Mouse (Mus musculus) kidney, embryonic 15.5 days (tissue): Measurements from ENCODE around the gene Pdlim5. TPM values are rescaled to one million over a fixed set of nuclear protein-coding genes. Genes with fewer than 3 reads are reported as not detected.

Source experiments
- ATAC-seq: fragments of 200-750 bp; cut with Nextera tagmentation; replicated peaks from 2 replicates; pipeline ENCODE4 v1.8.0; 2017; ENCODE audit warnings: moderate TSS enrichment; ENCODE audit not compliant: low FRiP score
- H3K27ac ChIP-seq: fragments of 300-500 bp; sonication (generic); 2 replicates; pipeline ENCODE4 v1.5.1; 2015; ENCODE audit warnings: mild to moderate bottlenecking, inconsistent platforms
- H3K27me3 ChIP-seq: fragments of 300-500 bp; sonication (generic); 2 replicates; pipeline ENCODE4 v1.6.1; 2015; ENCODE audit warnings: inconsistent platforms
- H3K36me3 ChIP-seq: fragments of 300-500 bp; sonication (generic); 2 replicates; pipeline ENCODE4 v1.6.1; 2015; ENCODE audit warnings: inconsistent platforms
- H3K4me1 ChIP-seq: fragments of 300-500 bp; sonication (generic); 2 replicates; pipeline ENCODE4 v1.6.1; 2015; ENCODE audit warnings: inconsistent platforms
- H3K4me2 ChIP-seq: fragments of 300-500 bp; sonication (generic); 2 replicates; pipeline ENCODE4 v1.6.1; 2015; ENCODE audit warnings: moderate library complexity, mild to moderate bottlenecking, inconsistent platforms
- H3K4me3 ChIP-seq: fragments of 300-500 bp; sonication (generic); replicated peaks from 2 replicates; pipeline ENCODE4 v1.5.1; 2015; ENCODE audit warnings: mild to moderate bottlenecking, inconsistent platforms
- H3K9ac ChIP-seq: fragments of 300-500 bp; sonication (generic); 2 replicates; pipeline ENCODE4 v1.6.1; 2015; ENCODE audit warnings: mild to moderate bottlenecking, inconsistent platforms
- H3K9me3 ChIP-seq: fragments of 300-500 bp; sonication (generic); replicated peaks from 2 replicates; pipeline ENCODE4 v1.6.1; 2016; ENCODE audit warnings: inconsistent platforms
- WGBS: fragments of 180-500 bp; shearing (Covaris S2); methylation state at CpG from one replicate; pipeline ENCODE4 v1.1.7; 2015; ENCODE audit warnings: mixed read lengths; 5-methylcytosine and 5-hydroxymethylcytosine counted together
- polyA plus RNA-seq: library from polyadenylated mRNA; unstranded; fragments of >200 nt; fragmentation: Nextera tagmentation; extraction: Ambion mirVana; gene quantifications from 2 replicates; pipeline ENCODE4 v1.2.1, GENCODE M21; 2015

Pdlim5 gene
- polyA plus RNA-seq, 1 experiment from 2014 or later = 46.6 TPM

DNA sequence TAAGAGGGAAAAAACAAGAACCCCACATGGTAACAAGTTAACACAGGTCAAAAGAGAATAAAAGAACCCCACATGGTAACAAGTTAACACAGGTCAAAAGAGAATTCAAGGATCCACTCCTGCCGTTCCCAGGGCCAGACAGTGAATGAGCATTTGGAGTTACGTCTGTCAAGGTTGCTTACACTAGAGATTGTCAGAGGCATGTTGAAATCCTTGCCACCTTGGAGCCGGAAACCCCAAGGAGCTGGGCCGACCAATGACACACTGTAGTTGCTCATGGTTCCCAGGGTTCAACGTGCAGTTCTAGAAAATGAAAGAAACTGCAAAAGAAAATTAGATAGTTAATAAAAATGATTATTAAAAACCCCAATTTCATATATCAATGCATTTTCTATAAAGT lies 4.0 kb downstream of the Pdlim5 start:
- Histone ChIP-seq H3K4me1 (peaks cover 15% of the 10 kb centered on the region), H3K27me3 (no peaks in the 10 kb centered on the region), H3K27ac (no peak overlapping the region), H3K4me2 (no peak overlapping the region), H3K9me3 (no peaks in the 10 kb centered on the region), H3K36me3 (peaks cover 3% of the 10 kb centered on the region; the same call in 1 of the 2 replicates), H3K4me3 (no peak overlapping the region), H3K9ac (no peak overlapping the region)
- no peak for ATAC-seq
- WGBS = 77% methylated on average over 5 of the region's 5 CpGs

DNA sequence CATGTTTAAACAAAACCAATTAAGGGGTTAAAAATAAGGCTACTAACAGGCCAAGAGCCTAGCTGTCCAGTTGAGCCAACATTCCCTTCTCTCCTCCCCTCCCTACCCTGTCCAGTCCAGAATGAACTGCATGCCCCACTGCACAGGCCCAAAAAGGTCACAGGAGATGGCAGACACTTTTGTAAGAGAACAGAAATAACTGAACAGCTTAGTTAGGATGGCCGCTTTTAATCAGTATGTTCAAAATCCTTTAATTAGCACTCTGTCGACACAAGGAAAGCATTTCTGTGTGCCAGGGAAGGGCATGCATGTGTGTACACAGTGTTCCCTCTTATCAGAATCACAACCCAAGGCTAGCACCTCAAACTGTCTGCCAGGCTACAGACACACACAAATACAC lies 5.2 kb downstream of the Pdlim5 start:
- no peak overlapping the region for H3K4me3 ChIP-seq
- H3K9ac ChIP-seq = no peak overlapping the region
- no peaks in the 10 kb centered on the region for H3K27me3 ChIP-seq
- H3K27ac ChIP-seq = 0 out of 2 replicates have a peak overlapping the region, but pooled peaks have one; percentile 9
- H3K9me3 ChIP-seq = no peaks in the 10 kb centered on the region
- ATAC-seq = 0 out of 2 replicates have a peak, but pooled peaks have one; percentile 47
- H3K4me2 ChIP-seq = no peak overlapping the region
- peaks cover 3% of the 10 kb centered on the region; the same call in 1 of the 2 replicates for H3K36me3 ChIP-seq
- peaks cover 15% of the 10 kb centered on the region for H3K4me1 ChIP-seq
- 55% methylated on average over 2 of the region's 2 CpGs for WGBS

DNA sequence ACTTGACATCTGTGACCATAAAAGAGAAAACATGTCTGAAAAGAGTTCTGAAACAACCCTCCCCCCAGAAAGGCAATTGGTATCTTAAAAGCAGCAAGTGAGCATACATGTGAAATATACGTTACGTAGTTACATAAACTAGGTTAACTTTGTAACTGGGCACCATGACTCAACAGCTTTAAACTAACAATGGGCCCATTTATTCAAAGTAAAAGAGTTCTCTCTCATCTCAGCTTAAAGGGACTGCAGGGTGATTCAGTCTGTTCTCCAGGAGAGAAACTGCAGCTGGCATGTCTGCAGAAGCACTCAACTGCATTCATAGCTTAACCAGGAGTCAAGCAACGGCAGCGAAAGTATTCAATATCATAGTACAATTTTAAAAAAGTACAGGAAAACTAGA lies 7.3 kb downstream of the Pdlim5 start:
- Histone ChIP-seq H3K27me3 (no peaks in the 10 kb centered on the region), H3K9me3 (no peaks in the 10 kb centered on the region), H3K4me1 (peaks cover 5% of the 10 kb centered on the region; the same call in 1 of the 2 replicates), H3K36me3 (peaks cover 3% of the 10 kb centered on the region; the same call in 1 of the 2 replicates), H3K4me2 (no peak overlapping the region), H3K4me3 (no peak overlapping the region), H3K9ac (no peak overlapping the region), H3K27ac (no peak overlapping the region)
- WGBS = 80% methylated on average over 4 of the region's 4 CpGs
- ATAC-seq = no peak

DNA sequence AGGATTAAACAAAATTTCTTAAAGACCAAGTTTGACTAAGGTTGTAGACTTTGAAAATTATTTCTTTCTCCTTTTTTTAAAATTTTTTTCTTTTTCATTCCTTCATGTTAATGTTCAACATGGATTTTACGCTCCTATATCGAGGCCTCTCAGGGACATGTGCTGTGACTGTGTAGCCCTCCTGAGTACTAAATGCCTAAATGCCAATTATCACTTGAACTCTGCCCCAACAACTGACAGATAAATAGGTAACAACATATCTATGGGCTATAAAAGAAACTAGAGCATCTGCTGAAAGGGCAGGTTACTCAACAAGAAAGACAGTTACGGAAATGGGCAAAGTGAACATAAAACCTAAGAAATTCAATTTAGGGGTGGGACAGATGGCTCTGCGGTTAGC lies 9.0 kb downstream of the Pdlim5 start:
- Histone ChIP-seq H3K9ac (no peak overlapping the region), H3K27ac (no peak overlapping the region), H3K36me3 (peaks cover 6% of the 10 kb centered on the region; the same call in 1 of the 2 replicates), H3K27me3 (no peaks in the 10 kb centered on the region), H3K4me1 (peaks cover 5% of the 10 kb centered on the region; the same call in 1 of the 2 replicates), H3K4me2 (no peak overlapping the region), H3K4me3 (no peak overlapping the region), H3K9me3 (no peaks in the 10 kb centered on the region)
- WGBS = 80% methylated on average over 4 of the region's 4 CpGs
- no peak for ATAC-seq

DNA sequence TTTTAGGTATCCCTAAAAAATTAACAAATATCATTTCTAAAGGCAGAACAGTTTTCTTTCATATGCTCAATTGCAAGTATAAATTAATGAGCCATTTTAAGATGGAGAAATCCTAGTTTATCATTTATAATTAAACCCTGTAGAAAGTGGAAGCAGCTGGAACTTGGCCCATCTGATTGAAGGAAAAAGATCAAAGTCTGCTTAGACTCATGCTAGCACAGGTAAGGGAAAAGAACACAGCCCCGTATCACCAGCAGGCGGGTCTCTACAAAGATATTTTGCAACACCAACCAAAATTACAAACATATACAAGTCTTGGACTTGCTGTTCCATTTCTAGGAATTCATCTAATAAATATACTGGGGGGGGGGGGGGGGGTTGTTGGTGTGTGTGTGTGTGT lies 9.8 kb downstream of the Pdlim5 start:
- Histone ChIP-seq H3K9ac (no peak overlapping the region), H3K36me3 (0 out of 2 replicates have a peak, but pooled peaks cover 6% of the 10 kb centered on the region), H3K4me3 (no peak overlapping the region), H3K27me3 (no peaks in the 10 kb centered on the region), H3K4me1 (peaks cover 5% of the 10 kb centered on the region; the same call in 1 of the 2 replicates), H3K27ac (no peak overlapping the region), H3K4me2 (no peak overlapping the region), H3K9me3 (no peaks in the 10 kb centered on the region)
- no peak for ATAC-seq
- 89% methylated on average over 2 of the region's 2 CpGs for WGBS

DNA sequence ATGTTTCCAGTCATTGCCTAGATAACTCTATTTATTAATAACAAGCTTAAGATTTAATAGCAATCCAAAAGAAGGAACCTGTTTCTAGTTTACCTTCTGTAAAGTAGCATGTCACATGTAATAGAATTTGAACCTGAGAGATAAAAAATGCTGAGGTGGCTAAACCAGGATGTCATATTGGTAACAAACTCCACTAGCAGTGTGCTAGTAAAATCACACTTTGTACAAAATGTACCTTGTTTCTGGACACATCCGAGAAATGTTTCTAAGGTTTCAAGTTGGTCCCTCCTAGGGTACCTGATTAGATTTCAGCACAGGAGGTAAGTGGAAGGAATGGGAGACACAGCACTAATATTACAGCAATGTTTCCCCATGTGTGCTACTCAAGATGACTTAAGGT lies 18.9 kb downstream of the Pdlim5 start:
- Histone ChIP-seq H3K9ac (no peak overlapping the region), H3K4me1 (0 out of 2 replicates have a peak, but pooled peaks cover 4% of the 10 kb centered on the region), H3K4me2 (no peak overlapping the region), H3K36me3 (0 out of 2 replicates have a peak, but pooled peaks cover 11% of the 10 kb centered on the region), H3K4me3 (no peak overlapping the region), H3K9me3 (no peaks in the 10 kb centered on the region), H3K27me3 (no peaks in the 10 kb centered on the region), H3K27ac (no peak overlapping the region)
- 73% methylated on average over 1 of the region's 1 CpGs for WGBS
- no peak for ATAC-seq

DNA sequence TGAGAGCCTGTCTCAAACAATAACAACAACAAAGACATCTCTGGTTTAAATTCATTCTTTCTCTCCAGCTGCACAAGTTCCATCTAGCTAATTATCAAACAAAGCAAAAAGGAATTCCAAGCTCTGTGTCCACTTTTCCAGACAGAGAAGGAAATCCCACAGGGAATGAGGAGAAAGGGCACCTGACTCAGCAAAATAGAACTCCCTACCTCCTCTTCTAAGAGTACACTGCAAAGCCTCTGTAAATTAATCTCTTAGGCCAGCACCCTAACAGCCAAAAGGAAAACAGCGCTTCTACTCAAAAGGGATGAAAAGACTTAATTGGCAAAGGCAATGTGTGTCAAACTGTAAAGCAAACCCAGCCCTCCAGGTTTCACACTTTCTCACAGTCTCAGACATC lies 20.4 kb downstream of the Pdlim5 start:
- ATAC-seq = no peak
- Histone ChIP-seq H3K9ac (no peak overlapping the region), H3K9me3 (no peaks in the 10 kb centered on the region), H3K4me3 (no peak overlapping the region), H3K27me3 (no peaks in the 10 kb centered on the region), H3K4me1 (0 out of 2 replicates have a peak, but pooled peaks cover 4% of the 10 kb centered on the region), H3K4me2 (no peak overlapping the region), H3K27ac (peak overlapping the region; percentile 45; the same call in 1 of the 2 replicates), H3K36me3 (0 out of 2 replicates have a peak, but pooled peaks cover 11% of the 10 kb centered on the region)
- 33% methylated on average over 1 of the region's 1 CpGs for WGBS

DNA sequence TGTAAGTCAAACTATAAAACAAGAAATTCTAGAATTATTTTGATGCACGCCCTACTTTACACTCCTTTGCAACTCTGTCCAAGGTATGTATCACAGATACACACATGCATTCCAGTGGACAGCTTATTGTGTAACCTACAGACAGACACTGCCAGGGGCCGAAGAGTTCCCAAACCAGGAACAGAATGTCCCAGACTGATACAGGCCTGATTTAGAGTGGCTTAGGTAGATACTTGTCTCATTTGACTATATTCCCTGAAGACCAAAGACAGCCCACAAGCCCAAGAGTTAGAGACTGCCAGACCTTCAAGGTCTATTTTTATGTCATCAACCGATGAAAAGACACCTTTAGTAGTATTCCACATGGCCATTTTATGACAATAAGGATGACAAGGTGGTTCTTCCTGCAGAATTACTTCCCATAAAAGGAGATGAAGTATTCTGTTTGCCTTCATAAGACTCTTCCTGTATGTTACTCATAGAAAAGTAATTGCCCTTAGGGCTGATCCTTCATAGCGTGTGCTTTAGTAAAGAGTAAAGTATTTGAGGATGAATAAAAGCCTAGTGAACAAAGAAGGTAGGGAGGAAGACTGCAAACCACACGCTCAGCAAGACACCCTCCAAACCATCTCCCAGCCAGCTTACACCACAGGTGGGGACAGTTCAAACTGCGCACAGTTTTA lies 22.9 kb downstream of the Pdlim5 start:
- Histone ChIP-seq H3K9ac (no peak overlapping the region), H3K36me3 (0 out of 2 replicates have a peak, but pooled peaks cover 6% of the 10 kb centered on the region), H3K4me3 (no peak overlapping the region), H3K27me3 (no peaks in the 10 kb centered on the region), H3K4me1 (0 out of 2 replicates have a peak, but pooled peaks cover 4% of the 10 kb centered on the region), H3K4me2 (no peak overlapping the region), H3K27ac (no peak overlapping the region), H3K9me3 (no peaks in the 10 kb centered on the region)
- 95% methylated on average over 6 of the region's 6 CpGs for WGBS
- ATAC-seq = no peak

DNA sequence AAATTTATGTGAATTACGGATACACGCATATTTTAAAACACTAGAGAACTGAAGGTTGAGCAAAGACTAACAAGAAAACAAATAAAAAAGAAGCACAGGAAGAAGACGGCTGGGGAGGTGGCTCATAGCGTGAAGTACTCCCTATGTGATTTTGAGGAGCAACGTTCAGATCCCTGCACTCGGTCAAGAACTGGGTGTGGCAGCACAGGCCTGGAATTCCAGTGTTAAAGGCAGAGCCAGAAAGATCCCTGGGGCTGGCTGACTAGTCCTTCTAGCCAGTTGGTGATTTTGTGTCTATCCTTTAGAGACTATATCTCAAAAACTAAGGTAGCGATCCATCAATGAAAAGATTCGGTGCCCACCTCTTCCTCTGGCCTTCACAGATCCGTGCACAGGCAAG lies 27.1 kb downstream of the Pdlim5 start:
- Histone ChIP-seq H3K27ac (no peak overlapping the region), H3K27me3 (no peaks in the 10 kb centered on the region), H3K9ac (no peak overlapping the region), H3K9me3 (no peaks in the 10 kb centered on the region), H3K4me3 (no peak overlapping the region), H3K4me1 (no peaks in the 10 kb centered on the region), H3K36me3 (0 out of 2 replicates have a peak, but pooled peaks cover 6% of the 10 kb centered on the region), H3K4me2 (no peak overlapping the region)
- WGBS = 79% methylated on average over 9 of the region's 9 CpGs
- ATAC-seq = no peak

DNA sequence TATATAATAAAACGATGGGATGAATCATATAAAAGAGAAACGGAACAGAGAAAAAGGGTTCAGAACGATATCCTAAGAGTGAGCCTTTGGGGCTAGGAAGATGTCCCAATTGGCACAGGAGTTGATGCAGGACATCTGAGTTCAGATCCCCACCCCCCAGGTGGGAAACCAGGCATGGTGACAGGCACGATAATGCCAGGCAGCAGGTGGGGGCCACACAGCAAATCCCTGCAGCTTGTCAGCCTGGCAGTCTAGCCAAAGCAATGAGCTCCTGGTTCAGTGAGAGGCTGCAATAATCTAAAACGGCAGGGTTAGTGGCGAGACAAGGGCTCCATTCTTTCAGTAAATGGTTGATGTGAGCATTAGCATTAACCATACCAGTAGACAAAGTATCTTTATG lies 33.4 kb downstream of the Pdlim5 start:
- WGBS = 80% methylated on average over 6 of the region's 6 CpGs
- ATAC-seq = no peak
- Histone ChIP-seq H3K36me3 (no peaks in the 10 kb centered on the region), H3K4me1 (no peaks in the 10 kb centered on the region), H3K9ac (no peak overlapping the region), H3K9me3 (no peaks in the 10 kb centered on the region), H3K27ac (no peak overlapping the region), H3K4me2 (no peak overlapping the region), H3K4me3 (no peak overlapping the region), H3K27me3 (no peaks in the 10 kb centered on the region)

DNA sequence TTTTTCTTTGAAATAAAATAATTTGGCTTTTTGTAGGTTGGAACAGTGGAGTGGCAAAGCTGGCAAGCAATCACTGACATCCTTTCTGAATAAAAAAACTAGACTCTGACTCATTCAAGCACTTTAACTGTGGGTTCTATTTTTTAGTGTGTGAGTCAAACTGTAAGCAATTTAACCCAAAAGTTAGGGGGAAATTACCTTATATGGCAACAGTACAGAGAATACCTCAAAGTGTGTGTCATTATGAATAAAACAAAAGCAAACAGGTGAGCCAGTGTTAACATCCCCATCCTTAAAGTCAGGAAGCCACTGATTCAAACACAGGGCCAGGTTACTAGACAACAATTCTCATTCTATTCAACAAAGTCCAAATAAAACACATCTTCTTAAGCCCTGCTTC lies 36.5 kb downstream of the Pdlim5 start:
- Histone ChIP-seq H3K4me3 (no peak overlapping the region), H3K9me3 (no peaks in the 10 kb centered on the region), H3K27ac (no peak overlapping the region), H3K4me2 (no peak overlapping the region), H3K4me1 (no peaks in the 10 kb centered on the region), H3K9ac (no peak overlapping the region), H3K36me3 (no peaks in the 10 kb centered on the region), H3K27me3 (no peaks in the 10 kb centered on the region)
- no peak for ATAC-seq

DNA sequence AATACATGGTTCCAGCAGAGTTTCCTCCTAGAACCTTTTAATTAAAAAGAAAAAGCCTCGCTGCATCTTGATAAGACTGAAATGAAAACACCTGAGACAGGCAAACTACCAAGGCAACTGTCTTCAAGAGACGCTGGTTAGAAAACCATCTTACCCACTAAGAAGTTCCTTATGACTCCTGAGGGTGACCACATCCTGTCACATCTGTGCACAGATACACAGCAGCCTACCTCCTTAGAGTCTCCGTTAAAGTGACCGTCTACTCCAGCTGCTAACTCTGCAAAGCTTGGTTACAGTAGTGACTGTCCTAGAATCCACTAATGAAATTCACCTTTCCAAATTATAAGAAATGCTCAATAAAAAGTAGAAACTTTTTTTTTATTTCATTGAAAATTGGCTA lies 38.8 kb downstream of the Pdlim5 start:
- 87% methylated on average over 4 of the region's 4 CpGs for WGBS
- Histone ChIP-seq H3K27me3 (no peaks in the 10 kb centered on the region), H3K4me3 (no peak overlapping the region), H3K9ac (no peak overlapping the region), H3K4me2 (no peak overlapping the region), H3K27ac (no peak overlapping the region), H3K36me3 (peaks cover 1% of the 10 kb centered on the region; the same call in 1 of the 2 replicates), H3K9me3 (no peaks in the 10 kb centered on the region), H3K4me1 (no peaks in the 10 kb centered on the region)
- ATAC-seq = no peak
